Mouse (Mus musculus) ES-E14 (cell line): ENCODE data around the gene Uvrag. TPM values are rescaled to one million over a fixed set of nuclear protein-coding genes. Genes with fewer than 3 reads are reported as not detected.
A peak's percentile ranks its signal among the peaks of the same experiment; 100 is the strongest.

Source experiments
- DNase-seq: peaks from one replicate; pipeline ENCODE4 v3.0.0-alpha.2; 2013; ENCODE audit warnings: low read depth, low spot score
- H3K27ac ChIP-seq: 2 replicates; pipeline ENCODE4 v1.5.1; 2012; ENCODE audit warnings: low read depth, mild to moderate bottlenecking, low read length, moderate library complexity, mixed read lengths; ENCODE audit not compliant: poor library complexity, insufficient read depth, severe bottlenecking
- H3K36me3 ChIP-seq: 2 replicates; pipeline ENCODE4 v1.6.1; 2012; ENCODE audit warnings: mild to moderate bottlenecking, low read length, moderate library complexity, mixed read lengths; ENCODE audit not compliant: control insufficient read depth, poor library complexity, insufficient read depth, severe bottlenecking
- H3K4me1 ChIP-seq, 2 experiments: fragments of 150-350 bp in 1 of 2; sonication (generic) in 1 of 2; 2 replicates each; pipeline ENCODE4 v1.6.1; 2012; ENCODE audit warnings: low read length in 2 of 2, mild to moderate bottlenecking in 1 of 2, mixed read lengths in 1 of 2; ENCODE audit not compliant: control insufficient read depth in 2 of 2, insufficient read depth in 2 of 2, poor library complexity in 1 of 2
- H3K4me3 ChIP-seq, 2 experiments: fragments of 150-350 bp in 1 of 2; sonication (generic) in 1 of 2; 2 replicates each; pipeline ENCODE4 v1.5.1; 2012; ENCODE audit warnings: low read length in 2 of 2, low read depth in 1 of 2, mild to moderate bottlenecking in 1 of 2, mixed read lengths in 1 of 2; ENCODE audit not compliant: insufficient read depth in 1 of 2, poor library complexity in 1 of 2, severe bottlenecking in 1 of 2
- H3K9ac ChIP-seq: 2 replicates; pipeline ENCODE4 v1.6.1; 2012; ENCODE audit warnings: low read depth, mild to moderate bottlenecking, low read length, mixed read lengths; ENCODE audit not compliant: poor library complexity, insufficient read depth, severe bottlenecking
- H3K9me3 ChIP-seq: fragments of 150-350 bp; sonication (generic); 2 replicates; pipeline ENCODE4 v1.6.1; 2012; ENCODE audit warnings: low read depth, mild to moderate bottlenecking, low read length; ENCODE audit not compliant: control insufficient read depth, insufficient read depth
- CHD2 ChIP-seq: IDR thresholded peaks from 2 replicates; pipeline ENCODE4 v1.6.1; 2014; ENCODE audit warnings: mild to moderate bottlenecking, low read depth, low read length, inconsistent platforms
- HCFC1 ChIP-seq: IDR thresholded peaks from 2 replicates; pipeline ENCODE4 v1.6.1; 2012; ENCODE audit warnings: low read length, inconsistent platforms, borderline replicate concordance; ENCODE audit not compliant: insufficient read depth
- MAFK ChIP-seq: IDR thresholded peaks from 2 replicates; pipeline ENCODE4 v1.6.1; 2014; ENCODE audit warnings: mild to moderate bottlenecking, low read depth, low read length, inconsistent platforms; ENCODE audit not compliant: insufficient read depth
- ZC3H11A ChIP-seq: IDR thresholded peaks from 2 replicates; pipeline ENCODE4 v1.6.1; 2012; ENCODE audit warnings: low read depth, mild to moderate bottlenecking, inconsistent platforms, low read length, borderline replicate concordance
- ZNF384 ChIP-seq: IDR thresholded peaks from 2 replicates; pipeline ENCODE4 v1.6.1; 2012; ENCODE audit warnings: low read depth, low read length, inconsistent platforms
- in situ Hi-C, 2 experiments: fragments of 600-800 bp; cut with MboI; formaldehyde crosslinking; loops; one replicate each; pipeline ENCODE4 v1.15.1; 2025; ENCODE audit warnings: low sequenced_read_pairs in 2 of 2, inconsistent platforms in 1 of 2; ENCODE audit not compliant: unreplicated experiment in 2 of 2
- total RNA-seq: library from RNA; depleted of rRNA; stranded (reverse); fragments of 300-350 nt; gene quantifications from 2 replicates; pipeline ENCODE4 v1.2.3, GENCODE M21; 2012

Gene Uvrag
- total RNA-seq, 1 experiment = 14.6 TPM

- TF ChIP-seq CHD2 (no peak), MAFK (no peak), HCFC1 (no peak)
- Histone ChIP-seq H3K27ac (no peak overlapping the region), H3K9ac (no peak overlapping the region), H3K4me1 (no peaks in the 10 kb centered on the region; a peak in 1 of 4 replicates), H3K36me3 (no peaks in the 10 kb centered on the region), H3K4me3 (no peak overlapping the region), H3K9me3 (no peaks in the 10 kb centered on the region)
- no peak for DNase-seq
- in situ Hi-C loops = no loop called here
These were observed 166.4 kb downstream of the Uvrag start for GRCm38 (mm10) chr7:98974590-98974989.

- Histone ChIP-seq H3K27ac (no peak overlapping the region), H3K36me3 (no peaks in the 10 kb centered on the region), H3K9ac (no peak overlapping the region), H3K4me1 (peaks cover 0 to 20% of the 10 kb centered on the region in 2 experiments; a peak in 2 of 4 replicates), H3K9me3 (no peaks in the 10 kb centered on the region), H3K4me3 (no peak overlapping the region)
- in situ Hi-C loops = no loop called here
- no peak for DNase-seq
- no peak for TF ChIP-seq CHD2
- TF ChIP-seq HCFC1 = no peak
- no peak for TF ChIP-seq ZC3H11A
- TF ChIP-seq MAFK = no peak
- TF ChIP-seq ZNF384 = no peak
These were observed 170.2 kb downstream of the Uvrag start for GRCm38 (mm10) chr7:98970721-98971120.

GRCm38 (mm10) chr7:98968741-98969395 is 172.1 kb downstream of the Uvrag start:
- no peak for TF ChIP-seq ZC3H11A
- TF ChIP-seq ZNF384 = no peak
- peak overlapping the region; percentile 54; the same call in 1 of the 2 replicates for H3K27ac ChIP-seq
- no peaks in the 10 kb centered on the region for H3K9me3 ChIP-seq
- H3K4me1 ChIP-seq = peaks cover 0 to 20% of the 10 kb centered on the region in 2 experiments; a peak in 3 of 4 replicates
- H3K9ac ChIP-seq = no peak overlapping the region
- in situ Hi-C loops = no loop called here
- DNase-seq = no peak
- no peak overlapping the region for H3K4me3 ChIP-seq
- no peaks in the 10 kb centered on the region for H3K36me3 ChIP-seq

- Histone ChIP-seq H3K9ac (0 out of 2 replicates have a peak overlapping the region, but pooled peaks have one; percentile 5), H3K27ac (peak overlapping the region; percentile 57; the same call in 1 of the 2 replicates), H3K9me3 (no peaks in the 10 kb centered on the region), H3K4me3 (no peak overlapping the region), H3K4me1 (peaks cover 0 to 24% of the 10 kb centered on the region in 2 experiments; a peak in 3 of 4 replicates), H3K36me3 (no peaks in the 10 kb centered on the region)
- TF ChIP-seq HCFC1 (no peak), CHD2 (no peak), ZNF384 (no peak), ZC3H11A (no peak), MAFK (no peak)
- in situ Hi-C loops = no loop called here
- DNase-seq = no peak
These were observed 172.8 kb downstream of the Uvrag start for GRCm38 (mm10) chr7:98968082-98968674.
